Mouse (Mus musculus): Measurements from ENCODE around the gene Prcd.

DNA sequence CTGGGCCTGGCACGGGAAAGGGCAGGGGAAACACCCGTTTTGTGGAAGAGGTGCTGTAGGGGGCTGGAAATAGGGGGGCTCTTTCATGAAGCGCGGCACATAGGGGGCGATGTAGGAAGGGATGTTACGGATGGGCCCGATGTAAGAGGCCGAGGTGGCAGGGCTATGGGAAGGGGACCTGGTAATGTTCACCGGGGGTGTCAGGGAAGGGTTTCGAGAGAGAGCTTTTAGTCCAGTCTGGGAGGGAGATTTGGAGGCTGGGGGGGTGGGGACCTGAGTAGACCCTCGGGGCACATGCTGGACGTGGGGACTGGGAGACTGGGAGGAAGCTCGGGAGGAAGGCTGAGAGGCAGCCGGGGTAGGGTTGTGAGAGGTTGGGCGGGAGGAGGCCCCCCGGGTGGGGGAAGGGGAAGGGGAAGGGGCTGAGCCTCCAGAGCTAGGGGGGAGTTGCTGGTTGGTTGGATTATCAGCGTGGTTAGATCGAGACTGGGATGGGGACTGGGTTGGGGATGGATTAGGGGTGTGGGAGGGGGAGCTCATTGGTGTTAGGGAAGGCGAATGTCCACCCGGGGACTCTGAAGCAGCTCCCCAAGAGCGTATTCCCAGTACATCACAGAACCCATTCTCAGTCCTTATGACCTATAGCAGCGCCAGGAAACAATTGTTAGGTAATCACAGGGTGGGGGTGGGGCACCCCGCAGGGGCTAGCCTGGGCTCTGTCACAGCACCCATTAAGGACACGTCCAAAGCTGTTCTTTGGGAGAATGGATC, 27.2 kb downstream of the Prcd start:
- no peak for TF ChIP-seq CTCF (IDR thresholded peaks at IDR 0.05; ENCODE audit: low read depth)
- TF ChIP-seq EP300 (IDR thresholded peaks at IDR 0.05; ENCODE audit: low read depth) = no peak
